Mouse (Mus musculus): ENCODE measurements around the gene Bbx.

DNA sequence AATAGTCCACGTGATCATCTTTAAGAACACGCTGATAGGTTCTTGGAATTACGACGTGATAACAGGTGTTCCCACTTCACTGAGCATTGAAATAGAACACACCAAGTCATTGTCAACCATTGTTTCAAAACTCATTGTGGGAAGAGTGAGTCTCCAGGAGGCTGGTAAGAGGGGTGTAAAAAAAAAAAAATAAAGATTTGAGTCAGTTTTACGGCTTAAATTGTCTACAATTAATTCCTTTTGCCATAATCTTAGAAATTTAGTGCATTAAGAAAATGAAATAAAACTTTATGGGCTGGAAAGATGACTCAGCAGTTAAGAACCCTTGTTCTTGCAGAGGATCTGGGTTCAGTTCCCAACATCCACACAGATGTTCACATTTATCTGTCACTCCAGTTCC is 261.4 kb downstream of the Bbx start:
- no peak for TF ChIP-seq CTCF (IDR thresholded peaks at IDR 0.05; ENCODE audit: borderline replicate concordance, extremely low read depth, insufficient read depth, insufficient read length)
- no peak for TF ChIP-seq POLR2A (IDR thresholded peaks at IDR 0.05; ENCODE audit: borderline replicate concordance, extremely low read depth, insufficient read depth, insufficient read length, poor library complexity, severe bottlenecking)
